Mouse (Mus musculus): ENCODE data around the gene Igsf3. TPM values are rescaled to one million over a fixed set of nuclear protein-coding genes. Genes with fewer than 3 reads are reported as not detected.
"Not testable (repeated sequence)": the region's sequence is repeated elsewhere in the genome, so short reads cannot be mapped to it uniquely, and the experiment has no call there.

Igsf3 gene
- total and polyA plus RNA-seq, 3 experiments, result not detected

GRCm38 (mm10) chr3:101410745-101411144, 33.9 kb downstream of the Igsf3 start:
- H3K4me1 ChIP-seq (ENCODE audit: control insufficient read depth in 1 of 2, insufficient read depth in 2 of 2, low read length in 2 of 2), result no peaks in the 10 kb centered on the region

DNA sequence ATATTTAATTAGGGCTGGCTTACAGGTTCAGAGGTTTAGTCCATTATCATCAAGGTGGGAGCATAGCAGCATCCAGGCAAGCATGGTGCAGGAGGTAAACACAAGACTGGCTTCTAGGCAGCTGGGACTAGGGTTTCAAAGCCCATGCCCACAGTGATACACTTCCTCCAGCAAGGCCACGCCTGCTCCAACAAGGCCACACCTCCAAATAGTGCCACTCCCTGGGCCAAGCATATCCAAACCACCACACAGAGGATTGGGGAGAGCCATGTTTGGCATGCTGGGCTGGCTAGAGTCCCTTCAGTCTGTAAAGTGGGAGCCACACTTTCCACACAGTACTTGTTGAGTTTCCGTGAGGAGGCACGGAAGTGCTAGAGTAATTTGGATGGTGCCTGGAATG, 34.7 kb downstream of the Igsf3 start:
- H3K27ac ChIP-seq (ENCODE audit: control insufficient read depth, low read depth, low read length), result no peak overlapping the region
- no peaks in the 10 kb centered on the region for H3K79me2 ChIP-seq (ENCODE audit: control insufficient read depth, insufficient read depth, low read length, poor library complexity)
- H3K9me3 ChIP-seq (replicated peaks; ENCODE audit: insufficient read depth, low read length), result no peaks in the 10 kb centered on the region
- H3K4me3 ChIP-seq (ENCODE audit: control insufficient read depth in 1 of 2, insufficient read depth in 1 of 2, low read depth in 2 of 2, low read length in 2 of 2), result no peak overlapping the region
- no peak for DNase-seq (ENCODE audit: low read depth, low spot score)
- H3K9ac ChIP-seq (ENCODE audit: control insufficient read depth, low read depth, low read length, poor library complexity, severe bottlenecking), result no peak overlapping the region
- no peak for TF ChIP-seq NELFE (IDR thresholded peaks at IDR 0.05; ENCODE audit: low read depth, low read length)
- no peak for TF ChIP-seq TAL1 (IDR thresholded peaks at IDR 0.05; ENCODE audit: low read length)
- TF ChIP-seq GATA1 (IDR thresholded peaks at IDR 0.05; ENCODE audit: low read depth, low read length), result no peak
- no peak for TF ChIP-seq USF2 (IDR thresholded peaks at IDR 0.05; ENCODE audit: borderline replicate concordance in 1 of 2, insufficient read depth in 1 of 2, low read depth in 1 of 2, low read length in 2 of 2)
- no peaks in the 10 kb centered on the region for H3K27me3 ChIP-seq (ENCODE audit: control insufficient read depth in 1 of 2, insufficient read depth in 2 of 2, low read length in 2 of 2)
- H3K4me1 ChIP-seq (ENCODE audit: control insufficient read depth in 1 of 2, insufficient read depth in 2 of 2, low read length in 2 of 2), result no peaks in the 10 kb centered on the region
- no peaks in the 10 kb centered on the region for H3K36me3 ChIP-seq (ENCODE audit: control insufficient read depth in 1 of 2, insufficient read depth in 2 of 2, low read length in 2 of 2)

More at GRCm38 (mm10) chr3:101410745-101411144, 33.9 kb downstream of the Igsf3 start:
- TF ChIP-seq SMC3 (IDR thresholded peaks at IDR 0.05; ENCODE audit: low read depth, low read length), result no peak
- no peak for TF ChIP-seq ZNF384 (IDR thresholded peaks at IDR 0.05; ENCODE audit: low read depth, low read length)
- TF ChIP-seq UBTF (IDR thresholded peaks at IDR 0.05; ENCODE audit: borderline replicate concordance, insufficient read depth, low read depth, low read length), result no peak
- TF ChIP-seq USF1 (IDR thresholded peaks at IDR 0.05; ENCODE audit: low read depth, low read length), result no peak
- no peak for TF ChIP-seq KAT2A (conservative IDR thresholded peaks at IDR 0.05; ENCODE audit: low read depth, low read length)
- TF ChIP-seq USF2 (IDR thresholded peaks at IDR 0.05; ENCODE audit: borderline replicate concordance in 1 of 2, insufficient read depth in 1 of 2, low read depth in 1 of 2, low read length in 2 of 2), result no peak
- TF ChIP-seq SIN3A (IDR thresholded peaks at IDR 0.05; ENCODE audit: low read length), result no peak
- no peak for TF ChIP-seq NELFE (IDR thresholded peaks at IDR 0.05; ENCODE audit: low read depth, low read length)
- no peak for TF ChIP-seq ETS1 (IDR thresholded peaks at IDR 0.05; ENCODE audit: low read depth, low read length)
- H3K4me3 ChIP-seq (ENCODE audit: control insufficient read depth in 1 of 2, insufficient read depth in 1 of 2, low read depth in 2 of 2, low read length in 2 of 2), result no peak overlapping the region
- H3K79me2 ChIP-seq (ENCODE audit: control insufficient read depth, insufficient read depth, low read length, poor library complexity), result no peaks in the 10 kb centered on the region
- no peaks in the 10 kb centered on the region for H3K27me3 ChIP-seq (ENCODE audit: control insufficient read depth in 1 of 2, insufficient read depth in 2 of 2, low read length in 2 of 2)
- H3K36me3 ChIP-seq (ENCODE audit: control insufficient read depth in 1 of 2, insufficient read depth in 2 of 2, low read length in 2 of 2), result no peaks in the 10 kb centered on the region
- no peak for DNase-seq (ENCODE audit: low read depth, low spot score)
- no peak overlapping the region for H3K27ac ChIP-seq (ENCODE audit: control insufficient read depth, low read depth, low read length)
- H3K9ac ChIP-seq (ENCODE audit: control insufficient read depth, low read depth, low read length, poor library complexity, severe bottlenecking), result no peak overlapping the region
- H3K9me3 ChIP-seq (replicated peaks; ENCODE audit: insufficient read depth, low read length), result no peaks in the 10 kb centered on the region

GRCm38 (mm10) chr3:101412115-101412514, 35.2 kb downstream of the Igsf3 start:
- H3K9me3 ChIP-seq (replicated peaks; ENCODE audit: insufficient read depth, low read length), result no peaks in the 10 kb centered on the region
- no peak overlapping the region for H3K27ac ChIP-seq (ENCODE audit: control insufficient read depth, low read depth, low read length)
- no peak overlapping the region for H3K9ac ChIP-seq (ENCODE audit: control insufficient read depth, low read depth, low read length, poor library complexity, severe bottlenecking)
- no peaks in the 10 kb centered on the region for H3K4me1 ChIP-seq (ENCODE audit: control insufficient read depth in 1 of 2, insufficient read depth in 2 of 2, low read length in 2 of 2)
- H3K36me3 ChIP-seq (ENCODE audit: control insufficient read depth in 1 of 2, insufficient read depth in 2 of 2, low read length in 2 of 2), result no peaks in the 10 kb centered on the region
- TF ChIP-seq ZMIZ1 (IDR thresholded peaks at IDR 0.05; ENCODE audit: low read depth, low read length) (no peak), MAZ (IDR thresholded peaks at IDR 0.05; ENCODE audit: low read depth, low read length) (no peak), MEF2A (IDR thresholded peaks at IDR 0.05; ENCODE audit: extremely low read depth, insufficient replicate concordance, low read depth, low read length, poor library complexity, severe bottlenecking) (no peak)
- no peaks in the 10 kb centered on the region for H3K27me3 ChIP-seq (ENCODE audit: control insufficient read depth in 1 of 2, insufficient read depth in 2 of 2, low read length in 2 of 2)
- no peaks in the 10 kb centered on the region for H3K79me2 ChIP-seq (ENCODE audit: control insufficient read depth, insufficient read depth, low read length, poor library complexity)
- no peak overlapping the region for H3K4me3 ChIP-seq (ENCODE audit: control insufficient read depth in 1 of 2, insufficient read depth in 1 of 2, low read depth in 2 of 2, low read length in 2 of 2)
- no peak for DNase-seq (ENCODE audit: low read depth, low spot score)

GRCm38 (mm10) chr3:101413013-101413412, 36.1 kb downstream of the Igsf3 start:
- not testable (repeated sequence) for H3K27ac ChIP-seq (ENCODE audit: control insufficient read depth, low read depth, low read length); H3K36me3 ChIP-seq (ENCODE audit: control insufficient read depth in 1 of 2, insufficient read depth in 2 of 2, low read length in 2 of 2); H3K9me3 ChIP-seq (replicated peaks; ENCODE audit: insufficient read depth, low read length); H3K9ac ChIP-seq (ENCODE audit: control insufficient read depth, low read depth, low read length, poor library complexity, severe bottlenecking); H3K4me3 ChIP-seq (ENCODE audit: control insufficient read depth in 1 of 2, insufficient read depth in 1 of 2, low read depth in 2 of 2, low read length in 2 of 2); DNase-seq (ENCODE audit: low read depth, low spot score); H3K4me1 ChIP-seq (ENCODE audit: control insufficient read depth in 1 of 2, insufficient read depth in 2 of 2, low read length in 2 of 2); H3K79me2 ChIP-seq (ENCODE audit: control insufficient read depth, insufficient read depth, low read length, poor library complexity); H3K27me3 ChIP-seq (ENCODE audit: control insufficient read depth in 1 of 2, insufficient read depth in 2 of 2, low read length in 2 of 2)
